Mouse (Mus musculus) lung, adult 2 months (tissue): ENCODE measurements at regions not wholly inside any gene's neighbourhood (a gene's known extent, or its start where the extent isn't known, plus 50 kb on each side); places are given as distances from the start of the nearest gene placed in this dataset.
"Not testable (repeated sequence)": the region's sequence is repeated elsewhere in the genome, so short reads cannot be mapped to it uniquely, and the experiment has no call there.

Experiments used
- CTCF ChIP-seq: fragments of 200-500 bp; IDR thresholded peaks from 2 replicates; pipeline ENCODE4 v1.5.1; 2011; ENCODE audit warnings: mild to moderate bottlenecking, low read length, control low read depth; ENCODE audit not compliant: insufficient read depth
- POLR2A ChIP-seq: fragments of 200-500 bp; IDR thresholded peaks from 2 replicates; pipeline ENCODE4 v1.6.1; 2011; ENCODE audit warnings: low read depth, mild to moderate bottlenecking, control low read depth, low read length, borderline replicate concordance; ENCODE audit errors: extremely low read depth

- TF ChIP-seq CTCF, POLR2A: not testable (repeated sequence)
These were observed 126.0 kb upstream of the Rxfp2 start for GRCm38 (mm10) chr5:149892453-149892852.
